8 mouse cellular contexts compared by ENCODE assay signal in genomic region chr1:135564660-135565519, GRCm38 (mm10). TPM values are rescaled to one million over a fixed set of nuclear protein-coding genes. Genes with fewer than 3 reads are reported as not detected.
DNase-seq lines count a peak whose midpoint lies in the region; ATAC-seq lines count a peak whose summit lies in the region.
"Had no signal": no experiment of that assay in that cellular context is flagged by ENCODE, and none has a peak within 500 bp of the region (broad histone marks: within the 10 kb centered on the region; RNA-seq: fewer than 3 reads in every experiment).

No protein-coding gene starts in this region.

- no peaks in the 10 kb centered on the region for H3K9me3 ChIP-seq in forebrain, embryonic 12.5 days
- H3K9me3 ChIP-seq in limb, embryonic 12.5 days = no peaks in the 10 kb centered on the region
- no peaks in the 10 kb centered on the region for H3K9me3 ChIP-seq in stomach, embryonic 15.5 days
- H3K9me3 ChIP-seq: liver, embryonic 13.5 days had no signal

- H3K4me3 ChIP-seq in forebrain, embryonic 12.5 days (replicated peaks) = no peak overlapping the region
- no peak overlapping the region for H3K4me3 ChIP-seq in limb, embryonic 12.5 days (replicated peaks)
- H3K4me3 ChIP-seq in stomach, embryonic 15.5 days (replicated peaks) = no peak overlapping the region
- H3K4me3 ChIP-seq: liver, embryonic 13.5 days had no signal

- WGBS in forebrain, embryonic 12.5 days = 34% methylated on average over 10 of the region's 10 CpGs
- WGBS in limb, embryonic 12.5 days = 45% methylated on average over 10 of the region's 10 CpGs
- 52% methylated on average over 10 of the region's 10 CpGs for WGBS in stomach, embryonic 15.5 days

- DNase-seq in left cerebral cortex, postnatal 14 days (ENCODE audit: low spot score in 2 of 2) = peak; percentile 70 to 89
- no peak for DNase-seq in left cerebral cortex, adult 8-10 months (ENCODE audit: low spot score in 2 of 2)
- DNase-seq in heart, postnatal 36 days = no peak
- DNase-seq in cerebellum, adult 9-11 months = no peak
- DNase-seq: liver, embryonic 13.5 days had no signal

- H3K36me3 ChIP-seq in forebrain, embryonic 12.5 days (replicated peaks) = no peaks in the 10 kb centered on the region
- H3K36me3 ChIP-seq in limb, embryonic 12.5 days = no peaks in the 10 kb centered on the region
- H3K36me3 ChIP-seq in stomach, embryonic 15.5 days = no peaks in the 10 kb centered on the region; the same call in 1 of the 2 replicates
- H3K36me3 ChIP-seq: liver, embryonic 13.5 days had no signal

- H3K4me2 ChIP-seq in forebrain, embryonic 12.5 days = no peak overlapping the region; the same call in 1 of the 2 replicates
- H3K4me2 ChIP-seq in limb, embryonic 12.5 days = no peak overlapping the region
- H3K4me2 ChIP-seq in stomach, embryonic 15.5 days = no peak overlapping the region
- H3K4me2 ChIP-seq: liver, embryonic 13.5 days had no signal

- H3K27ac ChIP-seq in forebrain, embryonic 12.5 days = peak overlapping the region; percentile 75
- H3K27ac ChIP-seq in limb, embryonic 12.5 days = peak overlapping the region; percentile 70; the same call in 1 of the 2 replicates
- H3K27ac ChIP-seq in stomach, embryonic 15.5 days = 0 out of 2 replicates have a peak overlapping the region, but pooled peaks have one; percentile 18
- H3K27ac ChIP-seq: liver, embryonic 13.5 days had no signal

- peak; percentile 47 for ATAC-seq in forebrain, embryonic 12.5 days (ENCODE audit: low FRiP score)
- ATAC-seq in limb, embryonic 12.5 days (ENCODE audit: insufficient number of reproducible peaks, insufficient read depth, low FRiP score, low TSS enrichment, low read depth) = no peak
- no peak for ATAC-seq in stomach, embryonic 15.5 days (ENCODE audit: insufficient read depth, low FRiP score, low read depth)

- intact Hi-C loops in left cerebral cortex, postnatal 14 days (cut with DNase I) = no loop called here
- intact Hi-C loops in heart, postnatal 36 days (cut with DNase I) = no loop called here

- no peaks in the 10 kb centered on the region for H3K27me3 ChIP-seq in forebrain, embryonic 12.5 days
- H3K27me3 ChIP-seq in limb, embryonic 12.5 days = no peaks in the 10 kb centered on the region
- no peaks in the 10 kb centered on the region for H3K27me3 ChIP-seq in stomach, embryonic 15.5 days (replicated peaks)
- H3K27me3 ChIP-seq: liver, embryonic 13.5 days had no signal

- H3K4me1 ChIP-seq in forebrain, embryonic 12.5 days = peaks cover 60% of the 10 kb centered on the region
- peaks cover 78% of the 10 kb centered on the region for H3K4me1 ChIP-seq in limb, embryonic 12.5 days (replicated peaks)
- peaks cover 36% of the 10 kb centered on the region for H3K4me1 ChIP-seq in stomach, embryonic 15.5 days
- H3K4me1 ChIP-seq: liver, embryonic 13.5 days had no signal

- H3K9ac ChIP-seq in forebrain, embryonic 12.5 days = no peak overlapping the region
- no peak overlapping the region; the same call in 1 of the 2 replicates for H3K9ac ChIP-seq in limb, embryonic 12.5 days (replicated peaks)
- H3K9ac ChIP-seq in stomach, embryonic 15.5 days = no peak overlapping the region
- H3K9ac ChIP-seq: liver, embryonic 13.5 days had no signal

RNA-seq across cellular contexts. Expression of gene Nav1, which starts 42.2 kb away (rescaled TPM):
- total RNA-seq in left cerebral cortex, postnatal 14 days (2021) = 100 to 1,000 TPM; 146 to 161 TPM
- total RNA-seq in left cerebral cortex, adult 8-10 months (2022) = 10 to 100 TPM; 44.9 to 49.3 (median 46.5) TPM
- 32.4 and 37.9 TPM in 2 replicates for polyA plus RNA-seq in forebrain, embryonic 12.5 days (2016; fragmentation: Nextera tagmentation; extraction: Ambion mirVana)
- polyA plus RNA-seq in limb, embryonic 12.5 days (2016; fragmentation: Nextera tagmentation; extraction: Ambion mirVana) = 15.4 and 17.1 TPM in 2 replicates
- 11.0 and 14.5 TPM in 2 replicates for polyA plus RNA-seq in stomach, embryonic 15.5 days (2015; fragmentation: Nextera tagmentation; extraction: Ambion mirVana)
- 10 to 100 TPM; 18.6 to 20.8 TPM for total RNA-seq in heart, postnatal 36 days (2021)

Comparison
In these comparisons a context has a peak if more than half of its experiments do, and no peak if none do; other contexts are left out.
1. DNase-seq: peak in left cerebral cortex, postnatal 14 days (2 of 2); none in left cerebral cortex, adult 8-10 months (0 of 2), heart, postnatal 36 days (0 of 2) and cerebellum, adult 9-11 months (single experiment).
2. H3K27ac ChIP-seq: peak in every context shown above with its lines; median percentile 75 in forebrain, embryonic 12.5 days; 70 in limb, embryonic 12.5 days; 18 in stomach, embryonic 15.5 days.